Mouse (Mus musculus): Measurements from ENCODE around the gene Hist1h4b. TPM values are rescaled to one million over a fixed set of nuclear protein-coding genes. Genes with fewer than 3 reads are reported as not detected.
"Not testable (repeated sequence)": the region's sequence is repeated elsewhere in the genome, so short reads cannot be mapped to it uniquely, and the experiment has no call there.

Hist1h4b gene
- total RNA-seq, 2 experiments from 2014 or later = 13.8 to 18.3 TPM

- intact Hi-C loops (cut with DNase I) = not testable (repeated sequence)
- peak; percentile 79 to 86 for DNase-seq
These were observed 4.6 kb upstream of the Hist1h4b start, which contains the start of gene Hist1h3b for GRCm38 (mm10) chr13:23752067-23752741. Gene Hist1h3b, plus strand, starts transcription at chr13:23752267.

- DNase-seq = no peak
- intact Hi-C loops (cut with DNase I) = no loop called here
These were observed 4.1 kb upstream of the Hist1h4b start for GRCm38 (mm10) chr13:23752742-23753172.

GRCm38 (mm10) chr13:23753314-23754078 is 3.3 kb upstream of the Hist1h4b start:
- no peak for DNase-seq
- intact Hi-C loops (cut with DNase I) = no loop called here

GRCm38 (mm10) chr13:23755000-23755399 is 1.8 kb upstream of the Hist1h4b start:
- DNase-seq = no peak
- intact Hi-C loops (cut with DNase I) = no loop called here

- intact Hi-C loops (cut with DNase I) = no loop called here
- DNase-seq = no peak
These were observed 479 bp downstream of the Hist1h4b start for GRCm38 (mm10) chr13:23757211-23757773.

- no peak for DNase-seq
- intact Hi-C loops (cut with DNase I) = no loop called here
These were observed 1.1 kb downstream of the Hist1h4b start for GRCm38 (mm10) chr13:23757921-23758320.

GRCm38 (mm10) chr13:23759251-23759771 is 2.5 kb downstream of the Hist1h4b start:
- DNase-seq = no peak
- intact Hi-C loops (cut with DNase I) = no loop called here

- intact Hi-C loops (cut with DNase I) = loop anchor here (5.0 to 10.0 kb wide), 2 partner anchors 138 to 395 kb away; partner anchors contain the start of genes Hist1h1e, Hist1h2be and Zfp322a
- DNase-seq = no peak
These were observed 3.1 kb downstream of the Hist1h4b start for GRCm38 (mm10) chr13:23759916-23760239.

GRCm38 (mm10) chr13:23760240-23760971 is 3.6 kb downstream of the Hist1h4b start:
- intact Hi-C loops (cut with DNase I) = loop anchor here (5.0 to 10.0 kb wide), 2 partner anchors 138 to 396 kb away; partner anchors contain the start of genes Hist1h1e, Hist1h2be and Zfp322a
- no peak for DNase-seq

- intact Hi-C loops (cut with DNase I) = loop anchor here (5.0 to 10.0 kb wide), 2 partner anchors 139 to 396 kb away; partner anchors contain the start of genes Hist1h1e, Hist1h2be and Zfp322a
These were observed 4.4 kb downstream of the Hist1h4b start, which contains the start of gene Hist1h4a for GRCm38 (mm10) chr13:23760972-23761864. Gene Hist1h4a, minus strand, starts transcription at chr13:23761230.

GRCm38 (mm10) chr13:23761871-23762821 is 5.3 kb downstream of the Hist1h4b start, which contains the start of gene Hist1h3a:
Gene Hist1h3a, minus strand, starts transcription at chr13:23762386.
- peak; percentile 49 to 66 for DNase-seq
- intact Hi-C loops (cut with DNase I) = loop anchor here (5.0 to 10.0 kb wide), 2 partner anchors 140 to 397 kb away; partner anchors contain the start of genes Hist1h1e, Hist1h2be and Zfp322a

More at GRCm38 (mm10) chr13:23760972-23761864, 4.4 kb downstream of the Hist1h4b start, which contains the start of gene Hist1h4a:
- peak; percentile 95 to 96 for DNase-seq

- DNase-seq = no peak
- intact Hi-C loops (cut with DNase I) = loop anchor here (5.0 to 10.0 kb wide), 2 partner anchors 141 to 398 kb away; partner anchors contain the start of genes Hist1h1e, Hist1h2be and Zfp322a
These were observed 6.4 kb downstream of the Hist1h4b start for GRCm38 (mm10) chr13:23763242-23763585.

- intact Hi-C loops (cut with DNase I) = loop anchor here (5.0 to 10.0 kb wide), 2 partner anchors 141 to 399 kb away; partner anchors contain the start of genes Hist1h1e, Hist1h2be and Zfp322a
- DNase-seq = peak; percentile 74 to 81
These were observed 6.9 kb downstream of the Hist1h4b start, which contains the start of gene Hist1h1a for GRCm38 (mm10) chr13:23763586-23764323. Gene Hist1h1a, plus strand, starts transcription at chr13:23763666.

GRCm38 (mm10) chr13:23764324-23765171 is 7.7 kb downstream of the Hist1h4b start:
- DNase-seq = no peak
- intact Hi-C loops (cut with DNase I) = loop anchor here (5.0 to 10.0 kb wide), 2 partner anchors 142 to 400 kb away; partner anchors contain the start of genes Hist1h1e, Hist1h2be and Zfp322a

GRCm38 (mm10) chr13:23765172-23765513 is 8.3 kb downstream of the Hist1h4b start:
- intact Hi-C loops (cut with DNase I) = loop anchor here (10.0 kb wide), 1 partner anchor 400 kb away; the partner anchor contains the start of gene Zfp322a
- no peak for DNase-seq

GRCm38 (mm10) chr13:23766772-23767171 is 10.0 kb downstream of the Hist1h4b start:
- intact Hi-C loops (cut with DNase I) = loop anchor here (10.0 kb wide), 1 partner anchor 402 kb away; the partner anchor contains the start of gene Zfp322a
- no peak for DNase-seq

All from heart, postnatal 36 days (tissue).